Mouse (Mus musculus) telencephalon, adult 2 months (tissue): ENCODE measurements around the gene Ahsa1.
"Not testable (repeated sequence)": the region's sequence is repeated elsewhere in the genome, so short reads cannot be mapped to it uniquely, and the experiment has no call there.

Experiments used
- DNase-seq: peaks from one replicate; pipeline ENCODE4 v3.0.0-alpha.2; 2011; ENCODE audit warnings: low read depth, low spot score

Gene Ahsa1

DNA sequence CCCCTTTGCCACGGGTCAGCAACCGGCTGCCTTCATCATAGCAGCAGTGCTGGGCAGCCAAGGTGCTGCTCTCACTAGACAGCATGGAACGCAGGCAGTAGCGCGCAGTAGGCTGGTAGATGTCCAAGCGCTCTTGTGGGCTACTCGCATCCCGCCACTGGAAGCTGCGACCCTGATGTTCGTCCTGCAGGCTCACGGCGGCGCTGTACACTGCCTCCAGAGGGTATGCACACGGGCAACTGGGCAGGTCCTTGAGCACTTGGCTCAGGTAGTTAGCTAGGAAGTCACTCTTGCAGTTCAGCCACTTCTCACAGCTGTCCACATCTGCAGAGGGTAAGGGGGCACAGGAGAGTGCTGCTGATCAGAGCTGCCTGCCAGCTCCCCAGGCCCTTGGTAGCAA, 13.6 kb downstream of the Ahsa1 start:
- DNase-seq = no peak

DNA sequence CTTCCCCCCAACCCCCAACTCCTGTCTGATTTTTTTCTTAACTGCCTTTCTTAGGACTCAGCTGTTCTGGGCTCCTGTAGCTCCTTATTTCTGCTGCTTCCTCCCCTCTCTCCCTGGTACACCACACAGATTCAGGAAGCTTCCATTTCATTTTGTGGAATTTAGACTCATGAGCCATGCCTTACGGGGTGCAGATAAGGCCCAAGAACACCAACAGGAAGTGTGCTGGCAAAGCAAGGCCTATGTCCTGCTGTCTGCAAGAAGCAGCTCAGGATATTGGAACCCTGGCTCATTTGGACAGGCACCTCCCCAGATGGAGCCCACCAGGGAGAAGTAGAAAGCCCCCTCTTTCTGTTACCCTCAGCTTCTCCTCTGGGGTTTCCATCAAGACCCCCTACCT, 15.5 kb downstream of the Ahsa1 start:
- DNase-seq = no peak

DNA sequence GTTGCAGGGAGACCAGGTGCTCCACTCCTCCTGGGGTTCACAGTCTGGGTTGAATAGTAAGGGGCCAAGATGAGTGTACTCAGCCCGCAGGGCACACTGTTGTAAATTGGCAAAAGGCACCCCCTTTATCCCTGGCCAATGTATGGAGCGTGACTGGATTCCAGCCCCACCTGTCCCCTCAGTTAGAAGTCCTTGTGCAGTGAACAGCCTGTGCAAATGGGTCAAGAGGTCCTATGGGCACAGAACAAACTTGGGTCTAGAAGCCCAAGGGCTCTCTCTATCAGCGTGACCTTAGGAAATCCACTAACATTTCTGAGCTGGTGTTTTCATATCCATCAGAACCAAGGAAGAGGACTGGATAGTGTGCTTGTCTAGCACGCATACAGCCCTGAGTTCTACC, 16.5 kb downstream of the Ahsa1 start:
- DNase-seq = no peak

DNA sequence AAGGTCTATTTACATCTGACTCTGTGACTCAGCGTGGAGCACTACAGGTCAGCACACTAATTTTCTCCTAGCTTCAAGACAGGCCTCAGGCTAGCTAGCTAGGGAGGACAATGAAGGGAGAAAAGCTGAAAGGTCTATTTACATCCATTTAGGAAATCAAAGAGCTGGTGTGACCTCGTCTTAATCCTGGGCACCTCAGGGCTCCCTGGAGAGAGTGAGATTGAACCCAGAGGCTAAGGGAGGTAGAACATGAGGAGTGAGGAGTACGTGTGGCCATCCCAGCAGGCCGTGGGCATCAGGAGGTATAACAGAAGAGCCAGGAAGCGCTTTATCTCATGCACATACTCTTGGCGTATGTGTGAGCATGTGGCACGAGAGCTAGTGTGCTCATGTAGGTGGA, 17.4 kb downstream of the Ahsa1 start:
- no peak for DNase-seq

DNA sequence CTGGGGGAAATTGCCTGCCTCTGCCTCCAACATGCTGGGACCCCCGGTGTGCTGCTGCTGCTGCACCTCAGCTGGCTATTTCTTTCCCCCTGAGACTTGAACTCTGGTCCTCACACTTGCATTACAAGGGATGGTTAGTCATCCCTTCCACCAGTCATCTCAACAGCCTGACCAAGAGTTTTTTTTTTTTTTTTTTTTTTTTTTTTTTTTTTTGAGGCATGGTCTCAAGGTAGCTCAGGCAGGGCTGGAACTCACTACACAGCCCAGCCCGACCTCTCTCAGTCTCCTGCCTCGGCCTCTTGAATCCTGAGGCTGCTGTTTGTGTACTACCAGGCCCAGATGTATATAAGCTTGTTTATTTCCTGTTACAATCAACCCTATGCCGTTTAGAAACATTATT, 18.0 kb downstream of the Ahsa1 start:
- no peak for DNase-seq

DNA sequence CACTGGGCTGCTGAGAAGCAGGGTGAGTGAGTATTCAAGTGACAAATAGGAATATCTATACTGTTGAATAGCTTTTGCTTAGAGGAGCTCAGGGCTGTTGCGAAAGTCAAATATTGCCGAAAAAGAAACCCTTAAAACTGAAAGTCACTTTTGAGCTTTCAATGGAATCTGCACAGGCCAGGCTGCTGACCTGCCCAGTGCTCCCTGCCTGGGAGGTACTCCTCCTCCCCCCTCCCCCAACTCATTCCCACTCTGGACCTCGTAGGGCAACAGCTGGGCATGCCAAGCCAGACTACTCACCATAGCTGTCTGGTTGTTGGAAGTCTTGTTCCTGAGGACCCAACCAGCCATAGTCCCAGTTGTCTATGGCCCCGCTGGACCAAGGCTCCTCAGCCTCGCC, 18.4 kb downstream of the Ahsa1 start:
- DNase-seq = no peak

DNA sequence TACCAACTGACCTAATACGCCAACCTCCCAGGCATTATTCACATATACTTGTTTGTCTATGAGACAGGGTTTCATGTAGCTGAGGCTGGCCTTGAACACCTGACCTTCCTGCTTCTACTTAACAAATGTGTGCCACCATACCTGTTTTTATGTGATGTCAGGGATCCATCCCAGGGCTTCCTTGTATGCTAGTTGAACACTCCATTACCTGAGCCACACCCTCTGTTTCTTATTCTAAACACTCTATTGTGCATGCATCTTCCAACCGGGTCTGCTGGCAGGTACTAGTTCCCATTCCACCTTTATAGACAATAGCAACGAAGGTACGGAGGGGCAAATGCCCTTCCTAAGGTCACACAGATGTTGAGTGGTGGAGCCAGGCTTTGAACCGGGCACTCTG, 22.8 kb downstream of the Ahsa1 start:
- DNase-seq = no peak

DNA sequence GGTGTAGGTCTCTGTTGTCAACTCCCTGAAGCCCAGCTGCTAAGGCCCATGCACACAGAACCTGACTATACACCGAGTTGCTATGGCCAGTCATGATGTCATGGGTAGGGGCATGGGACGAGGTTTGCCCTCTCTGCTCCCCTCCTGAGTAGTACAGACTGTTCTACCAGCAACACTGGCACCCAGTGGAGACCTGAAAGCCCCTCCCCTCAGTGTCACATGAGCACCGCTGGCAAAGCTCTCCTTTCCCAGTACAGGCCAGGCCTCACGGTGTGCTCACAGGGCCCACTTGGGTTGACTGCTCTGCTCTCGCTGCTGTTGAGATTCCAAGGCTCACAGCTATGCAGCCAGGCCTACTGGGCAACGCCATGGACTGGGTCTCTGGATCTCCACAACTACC, 27.7 kb downstream of the Ahsa1 start:
- no peak for DNase-seq

DNA sequence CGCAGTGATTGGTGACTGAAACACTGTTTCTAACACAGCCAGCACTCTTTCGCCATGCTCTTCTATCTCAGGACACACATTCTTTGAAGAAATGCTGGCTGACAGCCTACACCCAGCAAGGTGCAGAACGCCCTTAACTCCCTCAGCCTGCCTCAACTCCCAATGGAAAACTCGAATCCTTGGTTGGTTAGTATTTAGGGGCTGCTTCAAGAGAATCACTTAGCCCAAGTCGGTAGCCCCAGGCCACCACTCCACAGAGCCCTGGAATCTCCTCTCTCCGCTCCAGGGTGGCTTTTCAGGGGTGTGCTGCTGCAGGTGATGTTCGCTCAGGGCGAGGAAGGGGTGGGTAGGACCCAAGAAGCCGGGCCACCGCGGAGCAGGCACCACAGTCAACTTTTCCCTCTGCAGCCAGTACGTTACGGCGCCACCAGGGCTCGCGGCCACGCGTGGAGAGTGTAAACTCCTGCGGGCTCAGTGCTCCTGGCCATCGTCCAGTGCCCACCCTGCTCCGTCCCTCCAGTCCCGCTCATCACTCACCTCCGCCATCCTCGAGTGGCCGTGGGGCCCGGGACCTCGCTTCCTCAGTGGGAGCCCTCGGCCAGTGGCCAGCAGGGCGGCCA, 32.9 kb downstream of the Ahsa1 start:
- no peak for DNase-seq

DNA sequence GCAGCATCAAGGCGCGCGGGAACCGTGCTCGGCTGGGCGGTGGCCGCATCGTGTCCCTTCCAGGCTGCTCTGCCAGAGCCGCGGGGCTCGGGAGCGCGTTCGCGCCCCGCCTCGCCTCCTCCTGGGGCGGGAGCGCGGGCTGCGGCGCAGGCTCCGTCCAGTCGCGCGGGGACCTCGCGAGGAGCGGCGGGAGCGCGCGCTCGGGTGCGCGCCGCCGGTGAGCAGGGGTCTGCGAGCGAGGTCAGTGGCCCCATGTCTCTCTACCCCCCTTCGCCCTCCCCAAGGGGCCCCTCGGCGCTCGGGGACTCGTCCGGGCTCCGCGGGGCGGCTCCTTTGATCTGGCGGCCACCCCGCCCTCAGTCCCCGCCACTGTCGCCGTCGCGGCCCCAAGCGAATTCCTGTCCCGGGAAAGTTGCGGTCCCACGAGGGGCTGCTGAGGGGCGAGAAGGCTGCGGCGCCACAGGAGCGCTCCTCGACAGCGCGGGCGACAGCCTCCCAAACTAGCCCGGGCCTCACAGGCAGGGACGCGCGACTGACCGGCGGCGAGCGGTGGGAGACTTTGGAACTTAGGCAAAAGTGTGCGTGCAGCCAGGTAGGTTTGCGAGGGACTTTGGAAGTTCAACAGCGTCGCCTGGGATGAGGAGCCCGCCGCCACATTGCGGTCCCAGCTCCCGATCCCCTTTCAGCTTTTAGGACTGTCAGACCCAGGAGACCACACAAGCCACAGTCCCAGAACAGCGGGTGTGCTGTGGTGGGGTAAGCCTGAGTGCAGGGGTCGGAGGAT, 33.6 kb downstream of the Ahsa1 start, which contains the start of gene Ism2:
Ism2 (minus strand) TSS at position 49 of the 784 bp plus-strand sequence.
- no peak for DNase-seq

DNA sequence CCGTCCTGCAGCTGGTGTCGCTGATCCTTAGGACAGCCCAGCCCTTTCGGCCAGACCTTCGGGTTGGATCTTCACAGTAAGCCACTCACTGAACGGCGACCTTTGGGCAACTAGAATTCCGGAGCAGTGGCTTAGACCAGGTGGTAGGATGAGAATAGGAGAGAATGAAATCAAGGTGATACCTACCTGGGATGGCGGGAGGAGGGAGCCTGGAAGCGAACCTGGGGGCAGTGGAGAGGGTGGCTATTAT, 34.1 kb downstream of the Ahsa1 start:
- DNase-seq = no peak

DNA sequence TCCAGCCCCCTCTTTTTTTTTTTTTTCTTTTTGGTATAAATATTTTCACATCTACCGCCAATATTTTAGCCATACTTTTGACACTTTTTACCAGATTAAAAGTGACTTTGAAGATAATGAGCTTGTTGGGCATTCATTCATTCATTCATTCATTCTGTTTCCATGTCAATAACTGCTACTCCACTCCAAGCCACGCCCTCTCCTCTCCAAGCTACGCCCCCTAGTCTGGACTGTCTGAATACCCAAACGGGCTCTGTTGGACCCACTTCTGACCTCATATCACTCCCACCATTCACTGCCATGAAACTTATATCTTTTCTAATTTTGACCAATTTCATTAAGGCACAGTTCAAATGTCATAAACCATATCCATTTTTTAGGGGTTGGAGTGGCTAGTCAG, 34.9 kb downstream of the Ahsa1 start:
- DNase-seq = no peak

DNA sequence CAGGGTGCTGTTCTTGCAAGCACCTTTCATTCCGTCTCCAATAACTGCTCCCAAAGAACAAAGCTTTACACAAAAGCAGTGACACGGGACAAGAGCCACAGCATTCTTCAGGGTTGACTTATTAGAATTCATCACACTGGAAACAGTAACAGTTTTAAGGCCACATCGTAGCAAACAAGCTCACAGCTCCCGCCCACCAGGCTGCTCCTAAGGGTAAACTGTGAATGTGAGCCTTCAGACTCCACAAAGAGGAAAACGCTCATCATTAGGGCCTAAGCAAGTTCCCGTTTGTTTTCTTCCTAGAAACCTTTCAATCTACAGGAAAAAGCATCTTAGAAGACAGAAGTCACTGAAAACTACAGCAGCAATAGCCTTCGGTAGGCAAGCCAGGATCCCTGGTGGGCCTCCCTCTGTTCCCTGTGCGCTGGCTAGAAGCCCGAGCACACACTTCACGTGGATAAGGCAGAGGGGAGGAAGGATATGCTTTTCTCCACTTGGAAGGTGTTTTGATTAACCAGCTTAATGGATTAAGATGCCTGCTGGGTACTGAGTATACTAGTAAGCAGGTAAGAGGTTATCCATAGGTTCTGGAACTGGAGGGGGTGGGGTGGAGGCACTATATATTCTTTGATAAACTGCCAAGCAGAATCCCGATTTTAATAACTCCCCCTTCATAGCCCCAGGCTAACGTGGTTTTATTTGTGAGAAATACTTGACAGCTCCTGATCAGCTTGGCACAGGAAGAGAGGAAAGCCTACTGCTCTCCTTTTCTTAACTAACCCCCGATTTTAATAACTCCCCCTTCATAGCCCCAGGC, 39.7 kb downstream of the Ahsa1 start:
- no peak for DNase-seq

DNA sequence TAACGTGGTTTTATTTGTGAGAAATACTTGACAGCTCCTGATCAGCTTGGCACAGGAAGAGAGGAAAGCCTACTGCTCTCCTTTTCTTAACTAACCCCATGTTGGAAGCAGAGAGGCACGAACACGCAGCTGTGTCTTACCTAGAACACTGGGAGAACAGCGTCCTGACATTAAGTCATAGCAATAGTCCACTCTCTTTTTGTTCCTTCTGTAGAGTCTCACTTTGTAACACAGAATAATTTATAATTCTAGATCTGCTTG, 40.2 kb downstream of the Ahsa1 start:
- DNase-seq = not testable (repeated sequence)

DNA sequence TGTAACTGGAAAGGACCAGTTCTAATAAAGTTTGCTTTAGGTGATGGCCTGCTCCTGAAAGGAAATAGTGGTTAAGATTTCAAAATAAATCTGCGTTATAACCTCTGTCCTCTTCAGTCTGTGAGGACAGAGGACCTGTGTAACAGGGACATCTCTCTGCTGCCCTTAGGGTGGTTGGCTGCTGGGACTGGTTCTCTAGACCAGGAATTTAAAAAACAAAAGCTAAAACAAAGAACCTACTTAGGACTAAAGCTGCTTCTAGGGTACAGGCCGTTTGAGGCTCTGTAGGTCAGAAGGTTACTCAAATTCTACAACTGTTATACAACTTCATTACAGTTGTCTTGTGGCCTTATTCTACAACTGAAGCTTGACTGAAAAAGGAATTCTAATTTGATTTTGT, 46.8 kb downstream of the Ahsa1 start:
- DNase-seq = no peak

DNA sequence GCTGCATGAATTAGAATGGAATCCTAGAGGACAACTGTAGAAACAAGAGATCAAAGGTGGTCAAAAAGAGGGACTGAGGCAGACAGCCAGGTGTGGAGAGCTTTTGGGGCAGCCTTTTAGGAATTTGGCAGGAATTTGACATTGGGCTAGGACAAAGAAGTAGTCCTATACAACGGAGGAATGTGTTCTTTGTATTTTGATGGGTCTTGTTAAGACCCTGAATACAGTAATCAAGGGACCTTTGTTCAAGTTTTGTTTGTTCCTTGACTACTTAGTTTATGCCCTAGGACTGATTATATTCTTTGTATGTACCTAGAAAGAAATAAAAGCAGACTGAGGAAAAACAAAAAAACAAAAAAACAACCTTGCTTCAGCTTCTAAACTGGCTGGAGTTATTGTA, 51.7 kb downstream of the Ahsa1 start:
- DNase-seq = no peak

DNA sequence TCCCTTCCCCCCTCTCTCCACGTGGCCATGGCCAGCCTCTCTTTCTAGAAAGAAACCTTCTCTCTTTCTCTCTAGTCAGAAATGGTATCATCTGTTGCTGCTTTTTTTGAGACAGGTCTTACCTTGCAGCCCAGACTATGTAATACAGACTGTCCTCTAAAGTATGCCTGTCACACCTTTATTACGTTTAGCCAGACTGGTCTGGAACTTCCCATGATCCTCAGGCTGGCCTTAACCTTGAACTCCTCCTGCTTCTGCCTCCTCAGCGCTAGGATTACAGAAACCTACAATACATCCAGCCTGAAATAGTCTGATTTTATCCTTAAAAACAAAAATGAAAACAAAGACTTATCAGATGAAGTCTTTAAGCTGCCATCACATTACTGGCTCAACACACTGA, 53.0 kb downstream of the Ahsa1 start:
- DNase-seq = no peak
